Mouse (Mus musculus) left cerebral cortex, postnatal 10 days (tissue): ENCODE results near the gene Atg7. TPM values are rescaled to one million over a fixed set of nuclear protein-coding genes. Genes with fewer than 3 reads are reported as not detected.

Source experiments
- DNase-seq, 2 experiments: peaks; one replicate each; pipeline ENCODE4 v3.0.0; 2021 to 2022; ENCODE audit warnings: low spot score in 2 of 2, mixed read lengths in 1 of 2; ENCODE audit errors: extremely low spot score in 1 of 2
- intact Hi-C: fragments of 180-260 bp; cut with DNase I; formaldehyde crosslinking; loops from one replicate; pipeline ENCODE4 v1.15.1; 2025
- total RNA-seq, 2 experiments: library from RNA; stranded (reverse); gene quantifications; 2 replicates each; pipeline ENCODE4 v1.2.3; 2021

Gene Atg7
- total RNA-seq, 2 experiments from 2014 or later = 23.6 to 24.6 TPM

DNA sequence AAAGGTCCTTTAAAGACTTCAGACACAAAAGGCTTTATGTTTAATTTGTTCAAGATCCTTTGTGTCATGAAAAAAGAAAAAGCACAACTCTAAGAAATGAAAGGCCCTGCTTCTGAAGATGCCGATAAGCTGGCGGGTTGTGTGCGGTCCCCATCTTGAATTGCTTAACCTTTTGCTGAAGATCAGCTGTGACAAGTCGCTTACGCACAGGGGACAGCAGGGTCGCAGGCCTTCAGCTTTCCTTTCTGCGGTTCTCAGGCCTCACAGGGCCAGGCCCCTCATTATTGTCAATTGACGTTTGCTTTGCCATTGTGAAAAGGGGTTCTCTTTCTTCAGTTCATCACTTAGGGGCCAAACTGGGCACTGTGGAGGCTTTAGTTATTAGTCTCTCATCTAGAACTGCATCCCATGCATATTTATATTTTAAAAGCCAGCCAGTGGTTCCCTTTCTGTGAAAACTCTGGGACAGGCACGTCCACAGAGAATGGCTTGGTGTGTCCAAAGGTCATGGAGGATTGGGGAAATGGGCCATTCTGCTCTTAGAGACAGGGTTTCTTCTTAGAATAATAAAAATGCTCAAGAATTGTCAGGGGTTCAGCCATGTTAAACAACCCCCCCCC lies 39.3 kb downstream of the Atg7 start:
- intact Hi-C loops = no loop called here
- no peak for DNase-seq

DNA sequence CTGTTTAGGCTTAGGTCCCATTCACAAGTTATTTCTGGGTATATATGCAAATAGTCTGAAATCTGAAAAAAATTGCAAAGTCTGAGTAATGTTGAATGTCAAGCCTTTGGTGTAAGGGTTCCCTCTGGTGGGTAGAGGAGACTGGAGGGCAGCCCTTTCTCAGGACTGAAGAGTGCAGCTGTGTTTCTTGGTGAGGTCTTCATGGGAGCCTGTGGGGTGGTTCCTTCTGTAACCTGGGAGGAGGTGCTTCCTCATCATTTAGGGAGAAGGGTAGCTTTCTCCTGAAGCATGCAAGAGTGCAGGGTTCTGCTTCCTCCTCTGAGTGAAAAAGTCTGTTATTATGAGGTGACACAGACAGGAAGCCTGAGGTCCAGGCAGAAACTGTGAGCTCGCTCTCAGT lies 40.8 kb downstream of the Atg7 start:
- intact Hi-C loops = no loop called here
- no peak for DNase-seq

DNA sequence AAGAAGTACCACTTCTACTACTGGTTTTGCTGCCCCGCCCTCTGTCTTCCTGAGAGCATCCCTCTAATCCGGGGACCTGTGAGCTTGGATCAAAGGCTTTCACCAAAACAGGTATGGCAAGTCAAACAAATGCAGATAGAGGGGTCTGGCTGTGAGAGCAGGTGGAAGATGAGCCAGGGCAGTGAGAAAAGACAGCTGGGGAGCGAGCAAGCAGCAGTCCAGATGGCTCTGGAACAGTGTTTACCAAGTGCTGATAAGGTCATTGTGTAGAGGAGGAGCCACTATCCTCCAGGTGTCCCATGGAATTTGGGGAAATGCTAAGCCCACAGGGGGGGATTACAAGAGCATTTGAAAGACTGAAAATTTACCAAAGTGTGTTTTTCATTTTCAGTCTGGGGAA lies 41.5 kb downstream of the Atg7 start:
- intact Hi-C loops = no loop called here

DNA sequence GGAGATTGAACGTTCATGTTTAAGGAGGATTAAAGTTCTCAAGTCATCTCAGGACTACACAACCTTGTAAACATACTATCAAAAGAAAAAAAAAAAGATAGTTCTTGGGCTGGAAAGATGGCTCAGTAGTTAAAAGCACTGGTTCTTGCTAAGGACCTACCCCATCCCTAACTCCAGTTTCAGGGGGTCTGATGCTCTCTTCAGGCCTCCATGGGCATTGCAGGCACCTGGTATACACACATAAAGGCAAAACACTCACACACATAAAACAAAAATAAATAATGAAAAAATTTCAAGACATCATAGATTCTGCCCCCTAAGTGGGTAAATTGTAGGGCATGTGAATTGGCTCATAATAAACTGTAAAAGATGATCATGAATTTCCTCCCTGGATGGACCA lies 42.5 kb downstream of the Atg7 start:
- intact Hi-C loops = no loop called here
- DNase-seq = no peak

More for the DNA sequence above, 41.5 kb downstream of the Atg7 start:
- no peak for DNase-seq

DNA sequence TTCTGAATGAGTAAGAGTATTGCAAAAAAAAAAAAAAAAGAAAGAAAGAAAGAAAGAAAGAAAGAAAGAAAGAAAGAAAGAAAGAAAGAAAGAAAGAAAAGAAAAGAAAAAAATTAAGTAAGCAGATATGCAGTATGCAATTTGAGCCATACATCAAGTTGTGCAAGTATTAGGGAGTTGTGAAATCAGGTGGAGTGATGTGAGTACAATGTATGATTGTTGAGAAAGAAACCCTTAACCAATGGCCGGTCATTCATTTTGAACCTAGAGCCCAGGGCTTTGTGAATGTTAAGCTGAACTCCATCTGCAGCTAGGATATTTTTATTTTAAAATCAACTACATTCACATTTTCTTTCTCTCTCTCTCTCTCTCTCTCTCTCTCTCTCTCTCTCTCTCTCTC lies 44.1 kb downstream of the Atg7 start:
- no peak for DNase-seq
- intact Hi-C loops = no loop called here

DNA sequence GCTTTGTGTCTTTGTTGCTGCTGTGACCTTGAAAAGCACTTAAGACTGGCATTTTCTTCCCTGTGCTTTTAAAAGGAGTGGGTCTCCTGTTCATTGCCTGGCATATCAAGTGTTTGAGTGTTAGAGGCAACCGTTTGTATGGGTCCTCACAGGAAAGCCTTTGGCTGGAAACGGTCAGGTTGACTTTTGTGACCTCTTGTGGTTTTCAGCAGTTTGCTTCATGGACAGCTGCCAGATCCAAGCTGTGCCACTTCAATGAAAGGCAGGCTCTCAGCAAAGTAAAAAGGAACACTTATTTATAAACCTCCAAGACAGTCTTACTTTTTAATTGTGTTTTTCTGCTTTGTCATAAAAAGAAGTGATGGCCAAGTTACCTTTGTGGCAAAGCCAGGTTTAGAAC lies 47.8 kb downstream of the Atg7 start:
- intact Hi-C loops = loop anchor here (10.0 kb wide), 1 partner anchor 226 kb away; no protein-coding TSS in a partner anchor
- DNase-seq = peak in 1 of 2 experiments; percentile 55

DNA sequence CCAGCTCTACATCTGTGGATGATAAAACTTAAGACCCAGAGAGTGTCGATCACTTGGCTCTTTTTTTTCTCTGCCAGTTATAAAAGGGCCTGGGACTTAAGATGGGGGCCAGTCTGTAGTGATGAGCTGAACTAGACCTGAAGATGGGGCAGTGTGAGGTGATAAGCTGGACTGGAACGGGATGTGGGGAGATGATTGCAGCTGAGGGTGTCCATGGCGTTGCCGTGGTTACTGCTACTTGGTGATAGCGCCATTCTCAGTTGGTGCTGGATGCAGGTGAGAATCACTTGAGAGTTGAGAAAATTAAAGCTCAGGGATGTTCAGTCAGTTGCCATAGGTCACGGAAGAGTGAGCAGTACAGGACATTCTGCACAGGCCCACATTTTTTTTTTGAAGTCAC lies 48.6 kb downstream of the Atg7 start:
- intact Hi-C loops = loop anchor here (10.0 kb wide), 1 partner anchor 227 kb away; no protein-coding TSS in a partner anchor
- DNase-seq = no peak

DNA sequence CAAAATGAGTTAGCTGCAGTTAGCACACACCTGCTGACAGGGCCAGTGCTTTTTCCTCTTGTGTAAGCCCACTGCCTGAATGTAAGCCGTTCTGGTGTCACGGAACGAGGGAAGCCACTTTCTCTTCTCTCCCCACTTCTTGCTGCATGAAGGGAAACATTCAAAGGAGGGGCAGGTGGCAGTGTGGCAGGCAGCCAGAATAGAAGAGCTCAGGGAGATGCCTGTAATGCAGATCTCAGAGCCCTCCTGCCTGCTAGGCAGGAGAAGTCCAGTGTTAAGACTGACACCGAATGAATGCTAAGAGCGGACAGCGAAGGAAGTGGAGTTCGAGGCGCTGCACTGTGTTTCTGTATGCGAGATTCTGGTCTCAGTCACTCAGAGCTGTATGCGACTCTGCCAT lies 49.8 kb downstream of the Atg7 start:
- peak in 1 of 2 experiments; percentile 59 for DNase-seq
- intact Hi-C loops = loop anchor here (10.0 kb wide), 1 partner anchor 228 kb away; no protein-coding TSS in a partner anchor

DNA sequence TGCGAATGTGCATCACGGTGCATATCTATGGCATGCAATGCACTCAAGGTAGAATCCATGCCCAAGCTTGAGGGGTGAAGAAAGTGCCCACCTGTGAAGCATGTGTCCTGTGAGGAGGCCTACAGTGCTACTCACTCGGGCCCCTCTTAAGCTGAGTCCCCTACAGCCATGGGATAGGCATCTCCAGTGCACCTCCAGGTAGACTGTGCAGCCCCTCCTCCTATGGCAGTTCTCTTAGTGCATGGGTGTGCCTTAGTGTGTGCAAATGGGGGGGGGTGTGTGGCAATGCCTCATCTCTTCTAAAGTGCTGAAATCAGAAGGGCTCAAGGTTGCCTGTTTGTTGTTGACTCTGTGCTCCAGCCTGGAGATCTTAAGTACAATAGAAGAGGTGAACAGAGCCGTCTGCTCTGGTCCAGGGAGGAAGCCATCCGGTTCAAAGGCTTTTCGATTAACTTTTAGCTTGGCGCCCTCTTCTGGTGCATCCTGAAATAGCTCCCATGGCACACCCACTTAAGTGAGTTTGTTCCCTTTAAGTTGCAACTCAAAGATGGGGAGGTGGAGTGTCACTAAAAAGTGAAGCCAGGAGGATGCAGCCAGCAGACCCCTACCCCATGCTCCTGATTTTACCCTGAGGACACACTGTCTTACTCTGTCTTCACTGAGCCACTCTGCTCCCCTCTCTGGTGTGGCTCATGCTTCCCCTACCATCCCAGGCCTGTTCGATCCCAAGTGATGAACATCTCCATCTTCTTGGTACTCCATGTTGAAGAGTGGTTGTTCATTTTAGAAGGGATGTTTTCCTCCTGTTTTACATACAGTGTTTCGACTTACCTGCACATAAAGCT lies 55.0 kb downstream of the Atg7 start:
- intact Hi-C loops = loop anchor here (5.0 to 10.0 kb wide), 3 partner anchors 233 to 606 kb away; no protein-coding TSS in a partner anchor
- peak; percentile 47 to 80 for DNase-seq

DNA sequence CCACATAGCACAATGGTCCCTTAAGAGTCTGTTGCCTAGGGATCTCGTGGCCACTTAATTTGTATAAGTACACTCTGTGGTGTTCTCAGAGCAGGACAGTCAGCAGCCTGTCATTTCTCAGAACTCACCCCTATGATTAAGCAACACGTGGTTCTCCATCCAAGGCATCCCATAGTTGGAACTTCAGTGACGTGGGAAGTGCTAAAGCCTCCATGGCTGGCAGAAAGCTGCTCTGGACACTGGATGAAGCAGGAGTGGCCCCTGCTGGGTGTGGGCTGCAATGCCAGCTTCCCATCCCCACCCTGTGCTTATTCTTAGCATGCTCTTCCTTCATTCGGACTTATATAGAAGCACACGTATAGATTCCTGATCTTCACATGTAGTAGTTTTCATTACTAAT lies 55.7 kb downstream of the Atg7 start:
- intact Hi-C loops = loop anchor here (5.0 to 10.0 kb wide), 3 partner anchors 234 to 606 kb away; no protein-coding TSS in a partner anchor
- no peak for DNase-seq

DNA sequence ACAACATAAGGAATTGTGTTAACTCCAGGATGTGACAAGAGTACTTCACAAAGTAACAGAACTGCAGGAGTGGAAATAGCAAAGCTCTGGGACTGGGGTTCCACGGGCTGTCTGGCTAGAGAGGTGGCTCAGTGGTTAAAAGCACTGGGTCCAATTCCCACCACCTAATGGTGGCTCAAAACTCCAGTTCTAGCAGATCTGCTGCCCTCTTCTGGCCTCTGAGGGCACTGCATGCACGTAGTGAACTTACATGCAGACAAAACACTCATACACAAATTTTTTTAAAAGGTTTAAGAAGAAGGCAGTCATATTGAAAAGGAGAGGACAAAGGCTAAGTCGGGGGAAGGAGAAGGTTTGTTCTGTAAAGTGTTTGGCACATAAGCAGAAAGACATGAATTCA lies 57.8 kb downstream of the Atg7 start:
- DNase-seq = no peak
- intact Hi-C loops = no loop called here

DNA sequence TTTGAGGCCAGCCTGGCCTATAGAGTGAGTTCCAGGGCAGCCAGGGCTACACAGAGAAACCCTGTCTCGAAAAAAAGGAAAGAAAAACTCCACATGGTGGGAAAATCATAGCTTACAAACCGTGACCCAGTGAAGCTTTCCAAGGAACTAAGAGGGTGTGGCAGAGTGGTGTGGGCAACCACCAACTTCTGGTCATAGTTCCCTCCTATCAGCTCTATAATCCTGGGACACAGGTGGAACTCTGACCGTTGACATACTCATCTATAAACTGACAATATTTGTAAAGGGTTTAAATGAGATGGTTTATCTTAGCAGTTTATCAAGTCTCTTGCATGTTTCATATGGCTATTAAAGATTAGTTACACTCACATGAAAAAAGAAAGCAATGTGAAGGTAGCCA lies 64.1 kb downstream of the Atg7 start:
- intact Hi-C loops = no loop called here
- DNase-seq = no peak

DNA sequence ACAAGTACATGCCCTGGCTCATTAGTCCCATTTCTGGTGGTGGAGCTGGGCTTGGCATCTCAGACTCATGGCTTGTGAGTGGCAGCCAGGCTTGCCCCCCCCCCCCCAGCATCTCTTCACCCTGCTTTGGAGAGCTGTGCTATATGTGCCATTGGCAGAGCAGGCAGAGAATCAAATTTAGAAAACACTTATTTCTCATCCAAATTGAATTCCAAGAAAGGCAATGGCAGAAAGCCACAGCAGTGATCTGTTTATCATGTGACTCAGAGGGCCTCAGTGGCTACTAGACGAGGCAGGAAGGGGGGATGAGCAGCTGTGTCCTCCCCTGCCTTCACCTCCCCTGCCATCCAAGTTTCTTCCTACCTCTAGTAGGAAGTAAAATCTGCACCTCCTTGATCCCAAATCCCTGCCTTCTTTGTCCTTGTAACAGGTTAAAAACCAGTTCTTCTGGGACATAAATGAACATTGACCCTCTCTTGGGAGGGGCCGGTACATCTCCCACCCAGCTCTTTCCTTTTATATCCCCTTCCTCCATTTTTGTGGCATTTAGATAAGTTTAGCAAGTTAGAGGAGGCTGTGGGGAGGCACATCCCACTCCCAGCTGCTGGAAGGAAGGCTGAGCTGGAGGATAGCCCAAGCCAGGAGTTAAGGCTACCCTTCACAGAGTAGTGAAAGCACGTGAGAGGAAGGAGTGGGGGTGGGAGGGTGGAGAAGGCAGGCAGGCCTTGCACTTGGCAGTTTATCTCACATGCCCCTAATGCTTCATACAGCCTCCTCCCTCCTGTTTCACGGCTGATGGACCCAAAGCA lies 69.5 kb downstream of the Atg7 start:
- peak in 1 of 2 experiments; percentile 76 for DNase-seq

DNA sequence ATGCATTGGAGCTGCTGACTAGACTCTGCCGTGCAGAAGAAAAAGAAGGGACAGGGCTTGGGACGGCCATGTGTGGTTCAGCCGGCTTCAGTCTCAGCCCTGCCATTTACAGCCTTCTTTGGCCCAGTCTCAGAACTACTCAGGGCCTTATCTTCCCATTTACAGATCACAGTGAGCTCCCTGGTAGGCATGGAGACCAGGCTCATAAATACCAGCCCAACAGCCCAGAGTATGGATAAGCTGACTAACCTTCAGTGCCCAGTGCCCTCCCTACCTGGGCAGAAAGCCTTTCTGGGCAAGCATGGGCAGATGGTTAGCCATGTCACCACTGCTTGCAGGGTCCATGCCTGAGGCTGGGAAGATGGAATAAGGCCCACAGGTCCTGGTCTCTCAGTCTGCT lies 70.6 kb downstream of the Atg7 start:
- DNase-seq = no peak
- intact Hi-C loops = no loop called here

More for the DNA sequence above, 69.5 kb downstream of the Atg7 start:
- intact Hi-C loops = no loop called here

DNA sequence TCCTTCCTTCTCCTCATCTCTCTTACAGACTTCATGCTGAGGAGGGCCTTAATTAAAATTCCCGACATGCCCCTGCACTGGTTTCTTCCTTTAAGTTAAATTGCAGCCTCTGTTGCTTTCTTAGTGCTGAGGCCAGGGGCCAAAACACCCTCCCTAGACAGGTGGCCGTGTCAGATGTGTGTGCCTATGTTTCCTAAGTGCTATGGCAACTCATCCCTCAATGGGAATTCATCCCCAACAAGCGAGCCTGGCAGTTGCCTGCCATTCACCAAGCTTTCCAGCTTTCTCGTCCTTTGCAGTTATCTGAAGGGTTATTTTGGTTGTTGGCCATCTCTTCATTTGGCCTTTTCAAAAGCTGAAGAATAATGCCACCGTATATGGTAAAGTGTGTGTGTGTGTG lies 71.8 kb downstream of the Atg7 start:
- intact Hi-C loops = no loop called here

DNA sequence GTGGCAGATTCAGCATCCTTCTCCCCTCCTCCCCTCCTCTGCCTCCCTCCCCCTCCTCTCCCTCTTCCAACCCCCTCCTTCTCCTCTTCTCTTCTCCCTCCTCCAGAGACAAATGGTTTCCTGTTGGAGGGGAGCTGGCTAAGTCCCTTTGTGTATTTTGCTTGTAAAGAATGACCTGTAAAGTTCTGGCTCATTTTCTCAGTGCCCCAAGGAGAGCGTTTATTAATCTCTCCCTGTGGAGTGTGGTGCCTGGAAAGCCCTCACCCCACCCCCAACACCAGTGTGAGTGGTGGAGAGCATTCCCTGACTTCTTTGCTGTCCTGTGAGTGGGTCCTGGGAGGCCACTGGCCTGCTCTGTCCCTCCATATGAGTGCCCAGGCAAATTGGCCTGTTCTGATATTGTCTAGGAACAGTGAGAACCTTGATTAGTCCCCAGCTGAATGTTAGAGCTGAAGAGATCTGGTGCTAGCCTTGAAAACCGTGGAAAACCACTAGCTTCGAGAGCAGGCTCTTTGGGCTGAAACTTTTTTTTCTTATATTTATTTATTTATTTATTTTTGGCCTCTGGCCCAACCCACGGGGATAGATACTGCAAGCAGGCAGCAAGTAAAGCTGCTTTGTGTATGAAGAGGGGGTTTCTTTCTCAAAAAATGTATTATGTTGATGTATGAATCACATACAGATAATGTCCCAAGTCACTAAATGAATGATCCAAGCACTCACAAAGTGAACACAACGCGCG lies 72.6 kb downstream of the Atg7 start:
- DNase-seq = no peak
- intact Hi-C loops = no loop called here

More for the DNA sequence above, 71.8 kb downstream of the Atg7 start:
- DNase-seq = no peak

DNA sequence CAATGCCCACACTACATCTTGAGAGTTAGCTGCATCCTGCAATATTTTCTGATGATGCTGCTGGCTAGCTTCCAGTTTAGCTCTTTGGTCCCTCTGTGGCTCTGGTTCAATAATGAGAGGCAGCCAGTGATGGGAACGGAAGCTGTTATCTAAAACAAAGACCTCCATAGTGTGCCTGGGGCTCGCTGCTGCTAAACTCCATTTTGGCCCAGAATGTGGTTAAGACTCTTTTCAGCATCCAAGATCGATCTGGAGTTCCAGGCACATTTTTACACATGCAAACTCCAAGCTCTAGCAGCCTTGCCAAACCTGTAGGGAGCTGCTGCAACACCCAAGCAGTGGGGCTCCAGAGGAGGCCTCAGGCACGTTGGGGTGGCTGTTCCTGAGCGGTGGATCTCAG lies 76.2 kb downstream of the Atg7 start:
- peak in 1 of 2 experiments; percentile 50 for DNase-seq
- intact Hi-C loops = no loop called here

DNA sequence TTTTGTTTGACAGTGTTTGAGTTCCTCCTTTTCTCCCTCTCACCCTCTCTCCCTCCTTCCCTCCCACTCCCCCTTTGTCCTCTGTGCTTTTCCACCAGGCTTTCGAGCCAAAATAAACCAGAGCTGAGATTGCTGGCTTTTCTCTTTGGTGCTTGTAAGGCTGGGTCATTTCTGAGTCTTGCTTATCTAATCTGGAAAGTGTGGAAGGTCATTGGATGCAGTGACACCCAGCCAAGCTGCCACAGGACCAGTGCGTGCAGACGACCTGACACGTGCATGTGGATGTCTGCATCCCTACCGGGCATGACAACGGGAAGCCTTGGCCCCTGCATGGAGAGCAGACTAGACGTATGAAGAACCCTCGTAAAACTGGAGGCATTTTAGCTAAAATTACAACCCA lies 76.8 kb downstream of the Atg7 start:
- intact Hi-C loops = loop anchor here (5.0 kb wide), 1 partner anchor 303 kb away; no protein-coding TSS in a partner anchor
- no peak for DNase-seq
